Mouse (Mus musculus) liver, embryonic 11.5 days (tissue): ENCODE results near the gene Ttc17. TPM values are rescaled to one million over a fixed set of nuclear protein-coding genes. Genes with fewer than 3 reads are reported as not detected.

Source experiments
- ATAC-seq: fragments of 200-750 bp; cut with Nextera tagmentation; replicated peaks from 2 replicates; pipeline ENCODE4 v1.8.0; 2017; ENCODE audit warnings: moderate number of reproducible peaks, mild to moderate bottlenecking, moderate TSS enrichment, moderate library complexity; ENCODE audit not compliant: low FRiP score
- DNase-seq: peaks from one replicate; pipeline ENCODE4 v3.0.0-alpha.2; 2017; ENCODE audit warnings: low spot score
- H3K27ac ChIP-seq: fragments of 300-500 bp; sonication (generic); 2 replicates; pipeline ENCODE4 v1.5.1; 2014; ENCODE audit warnings: mild to moderate bottlenecking, low read depth, low read length, control low read depth
- H3K27me3 ChIP-seq: fragments of 300-500 bp; sonication (generic); replicated peaks from 2 replicates; pipeline ENCODE4 v1.6.1; 2014; ENCODE audit warnings: low read length, mixed read lengths; ENCODE audit not compliant: control insufficient read depth, insufficient read depth
- H3K36me3 ChIP-seq: fragments of 300-500 bp; sonication (generic); 2 replicates; pipeline ENCODE4 v1.6.1; 2014; ENCODE audit warnings: mild to moderate bottlenecking, low read length, moderate library complexity, mixed read lengths; ENCODE audit not compliant: control insufficient read depth, insufficient read depth
- H3K4me1 ChIP-seq: fragments of 300-500 bp; sonication (generic); replicated peaks from 2 replicates; pipeline ENCODE4 v1.6.1; 2014; ENCODE audit warnings: low read length, mixed read lengths; ENCODE audit not compliant: control insufficient read depth, insufficient read depth
- H3K4me2 ChIP-seq: fragments of 300-500 bp; sonication (generic); 2 replicates; pipeline ENCODE4 v1.6.1; 2014; ENCODE audit warnings: mild to moderate bottlenecking, control low read depth, moderate library complexity
- H3K4me3 ChIP-seq: fragments of 300-500 bp; sonication (generic); 2 replicates; pipeline ENCODE4 v1.5.1; 2014; ENCODE audit warnings: low read depth, low read length, control low read depth
- H3K9ac ChIP-seq: fragments of 300-500 bp; sonication (generic); 2 replicates; pipeline ENCODE4 v1.6.1; 2014; ENCODE audit warnings: low read depth, low read length, control low read depth
- H3K9me3 ChIP-seq: fragments of 300-500 bp; sonication (generic); 2 replicates; pipeline ENCODE4 v1.6.1; 2016; ENCODE audit warnings: low read length, inconsistent platforms, mixed read lengths; ENCODE audit not compliant: control insufficient read depth
- WGBS: fragments of 180-500 bp; shearing (Covaris S2); extraction: QIAGEN DNeasy Blood & Tissue Kit; methylation state at CpG from one replicate; pipeline ENCODE4 v1.1.7; 2014; 5-methylcytosine and 5-hydroxymethylcytosine counted together
- polyA plus RNA-seq: library from polyadenylated mRNA; unstranded; fragments of >200 nt; fragmentation: Nextera tagmentation; extraction: Ambion mirVana; gene quantifications from 2 replicates; pipeline ENCODE4 v1.2.1, GENCODE M21; 2014

Gene Ttc17
- polyA plus RNA-seq, 1 experiment from 2014 or later: 10.8 TPM

GRCm38 (mm10) chr2:94360398-94360973 lies 46.0 kb downstream of the Ttc17 start:
- peaks cover 24% of the 10 kb centered on the region for H3K36me3 ChIP-seq

GRCm38 (mm10) chr2:94348165-94348591 lies 58.3 kb downstream of the Ttc17 start:
- H3K27ac ChIP-seq: no peak overlapping the region
- 44% methylated on average over 6 of the region's 6 CpGs for WGBS
- no peak for DNase-seq

More at GRCm38 (mm10) chr2:94360398-94360973, 46.0 kb downstream of the Ttc17 start:
- no peaks in the 10 kb centered on the region for H3K27me3 ChIP-seq
- no peak overlapping the region for H3K27ac ChIP-seq
- DNase-seq (no peak), ATAC-seq (no peak)
- no peaks in the 10 kb centered on the region for H3K9me3 ChIP-seq
- WGBS: 43% methylated on average over 4 of the region's 4 CpGs
- H3K4me1 ChIP-seq: no peaks in the 10 kb centered on the region
- no peak overlapping the region for H3K4me2 ChIP-seq
- H3K4me3 ChIP-seq: no peak overlapping the region
- H3K9ac ChIP-seq: no peak overlapping the region

GRCm38 (mm10) chr2:94346746-94347145 lies 59.7 kb downstream of the Ttc17 start:
- DNase-seq: no peak
- Histone ChIP-seq H3K4me3 (no peak overlapping the region), H3K9ac (no peak overlapping the region), H3K9me3 (no peaks in the 10 kb centered on the region), H3K36me3 (no peaks in the 10 kb centered on the region; the same call in 1 of the 2 replicates), H3K4me1 (no peaks in the 10 kb centered on the region), H3K27ac (no peak overlapping the region), H3K27me3 (no peaks in the 10 kb centered on the region), H3K4me2 (no peak overlapping the region)
- ATAC-seq: no peak
- WGBS: 83% methylated on average over 5 of the region's 5 CpGs

More at GRCm38 (mm10) chr2:94348165-94348591, 58.3 kb downstream of the Ttc17 start:
- H3K4me3 ChIP-seq: no peak overlapping the region
- no peaks in the 10 kb centered on the region for H3K9me3 ChIP-seq
- H3K4me2 ChIP-seq: no peak overlapping the region
- no peak overlapping the region for H3K9ac ChIP-seq
- no peaks in the 10 kb centered on the region for H3K4me1 ChIP-seq
- no peaks in the 10 kb centered on the region for H3K27me3 ChIP-seq
- H3K36me3 ChIP-seq: no peaks in the 10 kb centered on the region; the same call in 1 of the 2 replicates
- no peak for ATAC-seq

- no peaks in the 10 kb centered on the region; the same call in 1 of the 2 replicates for H3K36me3 ChIP-seq
- no peaks in the 10 kb centered on the region for H3K4me1 ChIP-seq
- no peaks in the 10 kb centered on the region for H3K27me3 ChIP-seq
- H3K4me2 ChIP-seq: no peak overlapping the region
- H3K9me3 ChIP-seq: no peaks in the 10 kb centered on the region
- DNase-seq (no peak), ATAC-seq (no peak)
- WGBS: 91% methylated on average over 4 of the region's 4 CpGs
- H3K4me3 ChIP-seq: no peak overlapping the region
- no peak overlapping the region for H3K9ac ChIP-seq
- no peak overlapping the region for H3K27ac ChIP-seq
These were observed 61.9 kb downstream of the Ttc17 start for GRCm38 (mm10) chr2:94344624-94345023.

GRCm38 (mm10) chr2:94343290-94344285 lies 62.9 kb downstream of the Ttc17 start:
- H3K9ac ChIP-seq: no peak overlapping the region
- DNase-seq: no peak
- no peak overlapping the region for H3K4me3 ChIP-seq
- H3K27ac ChIP-seq: no peak overlapping the region
- H3K27me3 ChIP-seq: no peaks in the 10 kb centered on the region
- 89% methylated on average over 12 of the region's 12 CpGs for WGBS
- ATAC-seq: no peak
- H3K9me3 ChIP-seq: no peaks in the 10 kb centered on the region
- H3K36me3 ChIP-seq: no peaks in the 10 kb centered on the region; the same call in 1 of the 2 replicates
- H3K4me2 ChIP-seq: no peak overlapping the region
- no peaks in the 10 kb centered on the region for H3K4me1 ChIP-seq

GRCm38 (mm10) chr2:94340769-94341168 lies 65.7 kb downstream of the Ttc17 start:
- Histone ChIP-seq H3K9ac (no peak overlapping the region), H3K27ac (no peak overlapping the region), H3K4me2 (no peak overlapping the region), H3K36me3 (peaks cover 3% of the 10 kb centered on the region), H3K27me3 (no peaks in the 10 kb centered on the region), H3K4me3 (no peak overlapping the region), H3K4me1 (no peaks in the 10 kb centered on the region), H3K9me3 (no peaks in the 10 kb centered on the region)
- ATAC-seq (no peak), DNase-seq (no peak)
- WGBS: 79% methylated on average over 1 of the region's 1 CpGs

GRCm38 (mm10) chr2:94339495-94339894 lies 67.0 kb downstream of the Ttc17 start:
- no peak overlapping the region for H3K9ac ChIP-seq
- peaks cover 3% of the 10 kb centered on the region for H3K36me3 ChIP-seq
- 86% methylated on average over 5 of the region's 5 CpGs for WGBS

GRCm38 (mm10) chr2:94336336-94336735 lies 70.2 kb downstream of the Ttc17 start:
- no peak overlapping the region for H3K4me2 ChIP-seq
- no peak overlapping the region for H3K4me3 ChIP-seq
- no peak overlapping the region for H3K27ac ChIP-seq
- no peak overlapping the region for H3K9ac ChIP-seq
- H3K27me3 ChIP-seq: no peaks in the 10 kb centered on the region
- no peaks in the 10 kb centered on the region for H3K9me3 ChIP-seq
- DNase-seq (no peak), ATAC-seq (no peak)
- H3K36me3 ChIP-seq: peaks cover 5% of the 10 kb centered on the region
- 95% methylated on average over 9 of the region's 9 CpGs for whole genome bisulfite sequencing
- H3K4me1 ChIP-seq: no peaks in the 10 kb centered on the region

More at GRCm38 (mm10) chr2:94339495-94339894, 67.0 kb downstream of the Ttc17 start:
- ATAC-seq (no peak), DNase-seq (no peak)
- Histone ChIP-seq H3K4me3 (no peak overlapping the region), H3K4me2 (no peak overlapping the region), H3K9me3 (no peaks in the 10 kb centered on the region), H3K4me1 (no peaks in the 10 kb centered on the region), H3K27ac (no peak overlapping the region), H3K27me3 (no peaks in the 10 kb centered on the region)
